Mouse (Mus musculus) heart, embryonic 12.5 days (tissue): ENCODE measurements around the gene Tcf7l2. TPM values are rescaled to one million over a fixed set of nuclear protein-coding genes. Genes with fewer than 3 reads are reported as not detected.

Source experiments
- ATAC-seq: fragments of 200-750 bp; cut with Nextera tagmentation; 2 replicates; pipeline ENCODE4 v1.8.0; 2017; ENCODE audit warnings: moderate TSS enrichment, moderate library complexity; ENCODE audit not compliant: insufficient number of reproducible peaks, low FRiP score
- H3K27ac ChIP-seq: fragments of 300-500 bp; sonication (generic); 2 replicates; pipeline ENCODE4 v1.5.1; 2016; ENCODE audit warnings: mild to moderate bottlenecking, moderate library complexity; ENCODE audit not compliant: poor library complexity, severe bottlenecking
- H3K27me3 ChIP-seq: fragments of 300-500 bp; sonication (generic); replicated peaks from 2 replicates; pipeline ENCODE4 v1.6.1; 2016; ENCODE audit warnings: mild to moderate bottlenecking, moderate library complexity
- H3K36me3 ChIP-seq: fragments of 300-500 bp; sonication (generic); 2 replicates; pipeline ENCODE4 v1.6.1; 2016; ENCODE audit warnings: mild to moderate bottlenecking, moderate library complexity
- H3K4me1 ChIP-seq: fragments of 300-500 bp; sonication (generic); replicated peaks from 2 replicates; pipeline ENCODE4 v1.6.1; 2016; ENCODE audit warnings: mild to moderate bottlenecking
- H3K4me2 ChIP-seq: fragments of 300-500 bp; sonication (generic); 2 replicates; pipeline ENCODE4 v1.6.1; 2016; ENCODE audit warnings: mild to moderate bottlenecking, moderate library complexity
- H3K4me3 ChIP-seq: fragments of 300-500 bp; sonication (generic); 2 replicates; pipeline ENCODE4 v1.5.1; 2016; ENCODE audit warnings: mild to moderate bottlenecking
- H3K9ac ChIP-seq: fragments of 300-500 bp; sonication (generic); 2 replicates; pipeline ENCODE4 v1.6.1; 2016; ENCODE audit warnings: mild to moderate bottlenecking, moderate library complexity
- H3K9me3 ChIP-seq: fragments of 300-500 bp; sonication (generic); replicated peaks from 2 replicates; pipeline ENCODE4 v1.6.1; 2016; ENCODE audit warnings: mild to moderate bottlenecking, moderate library complexity
- WGBS: fragments of 180-500 bp; shearing (Covaris S2); methylation state at CpG from one replicate; pipeline ENCODE4 v1.1.7; 2016; 5-methylcytosine and 5-hydroxymethylcytosine counted together
- polyA plus RNA-seq: library from polyadenylated mRNA; unstranded; fragments of >200 nt; fragmentation: Nextera tagmentation; extraction: Ambion mirVana; gene quantifications from 2 replicates; pipeline ENCODE4 v1.2.1, GENCODE M21; 2016

Tcf7l2 gene
- polyA plus RNA-seq, 1 experiment from 2014 or later, result 59.7 TPM

GRCm38 (mm10) chr19:55862559-55862958 lies 120.9 kb downstream of the Tcf7l2 start:
- no peaks in the 10 kb centered on the region for H3K9me3 ChIP-seq
- H3K27me3 ChIP-seq, result no peaks in the 10 kb centered on the region
- peaks cover 17% of the 10 kb centered on the region for H3K36me3 ChIP-seq
- peaks cover 58% of the 10 kb centered on the region for H3K4me1 ChIP-seq
- ATAC-seq, result no peak
- WGBS, result 71% methylated on average over 3 of the region's 3 CpGs
- H3K9ac ChIP-seq, result no peak overlapping the region
- H3K27ac ChIP-seq, result no peak overlapping the region
- H3K4me3 ChIP-seq, result no peak overlapping the region
- H3K4me2 ChIP-seq, result no peak overlapping the region

GRCm38 (mm10) chr19:55865049-55865448 lies 123.4 kb downstream of the Tcf7l2 start:
- Histone ChIP-seq H3K4me3 (no peak overlapping the region), H3K4me2 (no peak overlapping the region), H3K4me1 (peaks cover 64% of the 10 kb centered on the region), H3K27ac (0 out of 2 replicates have a peak overlapping the region, but pooled peaks have one; percentile 31), H3K9ac (no peak overlapping the region), H3K36me3 (peaks cover 17% of the 10 kb centered on the region), H3K27me3 (no peaks in the 10 kb centered on the region), H3K9me3 (no peaks in the 10 kb centered on the region)
- 86% methylated on average over 2 of the region's 2 CpGs for WGBS
- ATAC-seq, result no peak

DNA sequence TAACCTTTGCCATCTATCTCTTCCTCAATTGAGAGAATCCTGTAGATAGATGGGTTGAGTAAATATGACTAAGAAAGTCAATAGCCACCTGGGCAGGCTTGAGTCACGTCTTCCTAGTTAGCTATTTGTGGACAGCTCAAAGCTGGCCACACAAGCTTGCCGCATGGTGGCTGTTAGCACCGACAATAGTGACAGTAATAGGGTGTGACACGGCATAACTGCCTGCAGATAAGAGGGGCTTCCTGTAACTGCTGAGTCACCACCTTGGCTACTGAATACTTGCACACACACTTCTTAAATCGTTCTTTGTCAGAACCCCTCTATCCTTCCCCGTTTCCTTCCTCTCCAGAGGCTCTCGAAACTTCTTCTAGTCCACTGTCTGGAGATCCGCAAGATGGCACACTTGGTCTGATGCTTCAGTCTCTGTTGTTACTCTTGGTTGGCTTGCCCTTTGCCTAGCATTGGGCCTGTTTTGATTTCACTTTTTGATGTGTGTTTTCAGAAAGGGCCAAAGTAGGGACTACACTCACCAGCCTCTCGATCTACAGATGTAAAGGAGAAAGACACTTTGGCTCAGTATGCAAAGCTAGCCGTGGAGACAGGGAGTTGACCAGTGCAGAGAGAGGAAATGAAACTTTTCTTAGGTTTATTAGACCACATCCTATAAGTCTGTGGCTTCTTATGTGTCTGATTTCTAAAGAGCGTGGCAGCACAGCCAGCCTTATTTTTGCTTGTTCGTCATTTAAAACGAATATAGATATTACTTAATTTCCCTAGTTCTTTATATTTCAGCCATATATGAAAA lies 124.4 kb downstream of the Tcf7l2 start:
- H3K9ac ChIP-seq, result no peak overlapping the region
- H3K4me2 ChIP-seq, result no peak overlapping the region
- 54% methylated on average over 13 of the region's 13 CpGs for WGBS
- peaks cover 17% of the 10 kb centered on the region for H3K36me3 ChIP-seq
- peaks cover 64% of the 10 kb centered on the region for H3K4me1 ChIP-seq
- no peaks in the 10 kb centered on the region for H3K9me3 ChIP-seq
- no peak overlapping the region for H3K4me3 ChIP-seq
- H3K27me3 ChIP-seq, result no peaks in the 10 kb centered on the region
- H3K27ac ChIP-seq, result peak overlapping the region; percentile 31
- peak; percentile 91 for ATAC-seq

DNA sequence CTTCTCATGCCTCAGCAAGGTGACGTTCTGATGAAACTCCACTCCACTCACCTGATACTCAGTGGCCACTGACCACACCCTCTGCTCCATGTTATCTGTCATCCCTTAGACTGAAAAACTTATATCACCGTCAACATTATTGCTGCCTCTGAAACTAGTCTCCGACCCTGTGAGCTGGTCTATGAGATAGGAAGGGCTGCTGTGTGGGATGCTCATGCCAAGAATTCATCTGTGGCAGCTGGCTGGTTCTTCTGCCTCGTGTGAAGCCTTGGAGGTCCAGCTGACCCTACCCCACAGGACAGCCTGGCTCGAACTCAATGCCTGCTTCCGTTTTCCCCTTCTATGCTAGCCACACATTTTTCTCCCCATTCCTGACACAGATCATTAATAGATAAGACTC lies 125.6 kb downstream of the Tcf7l2 start:
- H3K27ac ChIP-seq, result 0 out of 2 replicates have a peak overlapping the region, but pooled peaks have one; percentile 44
- no peak for ATAC-seq

DNA sequence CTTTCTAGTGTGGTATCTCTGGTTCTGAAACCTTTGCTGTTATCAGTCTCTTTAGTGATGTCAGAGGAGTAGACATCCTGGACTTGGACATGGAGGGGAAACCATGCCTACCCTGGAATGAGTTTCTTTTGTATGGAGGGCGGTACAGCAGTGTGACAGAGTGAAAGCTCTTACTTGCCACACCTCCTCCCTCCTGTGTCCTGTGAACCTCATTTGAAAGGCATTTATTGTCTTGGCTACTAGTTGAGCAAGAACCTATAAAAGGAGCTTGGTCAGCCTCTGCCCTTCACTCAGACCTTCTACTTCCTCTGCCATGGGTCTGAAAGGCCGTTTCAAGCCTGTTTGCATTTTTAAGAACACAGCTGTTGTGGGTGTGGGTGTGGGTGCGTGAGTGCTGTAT lies 126.3 kb downstream of the Tcf7l2 start:
- Histone ChIP-seq H3K27me3 (no peaks in the 10 kb centered on the region), H3K9ac (no peak overlapping the region), H3K4me3 (no peak overlapping the region), H3K4me2 (no peak overlapping the region), H3K36me3 (peaks cover 17% of the 10 kb centered on the region), H3K9me3 (no peaks in the 10 kb centered on the region), H3K4me1 (peaks cover 54% of the 10 kb centered on the region), H3K27ac (0 out of 2 replicates have a peak overlapping the region, but pooled peaks have one; percentile 44)
- 52% methylated on average over 3 of the region's 3 CpGs for WGBS
- no peak for ATAC-seq

More for the DNA sequence above, 125.6 kb downstream of the Tcf7l2 start:
- no peak overlapping the region for H3K4me3 ChIP-seq
- no peak overlapping the region for H3K4me2 ChIP-seq
- H3K27me3 ChIP-seq, result no peaks in the 10 kb centered on the region
- H3K9me3 ChIP-seq, result no peaks in the 10 kb centered on the region
- peaks cover 17% of the 10 kb centered on the region for H3K36me3 ChIP-seq
- WGBS, result 62% methylated on average over 6 of the region's 6 CpGs
- peaks cover 60% of the 10 kb centered on the region for H3K4me1 ChIP-seq
- no peak overlapping the region for H3K9ac ChIP-seq

DNA sequence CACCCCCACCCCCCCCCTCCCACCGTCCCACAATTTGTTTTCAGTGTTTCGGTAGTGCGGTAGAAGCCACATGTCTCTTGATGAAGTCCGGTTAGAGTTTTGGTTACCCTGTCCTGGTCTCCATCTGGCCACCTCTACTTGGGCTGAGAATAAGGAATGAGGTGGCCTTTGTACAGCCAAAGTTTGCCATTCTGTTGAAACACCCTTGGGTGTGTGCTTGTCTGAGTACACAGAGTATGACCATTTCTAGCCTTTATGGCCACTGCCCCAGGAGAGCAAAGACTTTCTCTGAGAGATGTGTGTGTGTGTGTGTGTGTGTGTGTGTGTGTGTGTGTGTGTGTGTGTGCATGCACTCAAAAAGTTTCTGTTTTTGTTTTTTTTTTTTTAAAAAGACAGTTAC lies 127.0 kb downstream of the Tcf7l2 start:
- H3K9me3 ChIP-seq, result no peaks in the 10 kb centered on the region
- H3K4me1 ChIP-seq, result peaks cover 54% of the 10 kb centered on the region
- H3K27ac ChIP-seq, result no peak overlapping the region
- ATAC-seq, result no peak
- H3K9ac ChIP-seq, result no peak overlapping the region
- no peak overlapping the region for H3K4me2 ChIP-seq
- no peak overlapping the region for H3K4me3 ChIP-seq
- 97% methylated on average over 4 of the region's 4 CpGs for WGBS
- H3K27me3 ChIP-seq, result no peaks in the 10 kb centered on the region
- peaks cover 13% of the 10 kb centered on the region for H3K36me3 ChIP-seq

DNA sequence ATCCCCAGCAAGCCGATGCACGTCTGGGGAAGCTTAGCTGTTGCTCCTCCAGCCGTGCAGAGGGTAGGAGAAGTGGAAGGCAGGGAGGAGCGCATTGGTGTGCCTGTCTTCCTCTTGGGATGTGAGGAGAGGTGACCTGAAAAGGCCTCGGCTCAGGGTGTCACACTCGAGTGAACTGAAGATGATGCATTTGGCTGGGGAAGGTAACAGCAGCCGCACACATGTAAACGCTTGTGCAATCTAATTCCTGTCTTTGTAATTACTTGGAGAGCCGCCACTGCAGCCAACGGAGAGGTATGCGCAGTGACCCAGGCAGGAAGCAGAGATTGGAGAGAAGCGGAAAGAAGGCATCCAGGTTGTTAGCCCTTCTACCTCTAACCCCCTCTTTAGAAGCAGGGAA lies 129.2 kb downstream of the Tcf7l2 start:
- no peaks in the 10 kb centered on the region for H3K9me3 ChIP-seq
- ATAC-seq, result no peak
- peaks cover 45% of the 10 kb centered on the region for H3K4me1 ChIP-seq
- WGBS, result 81% methylated on average over 12 of the region's 12 CpGs
- no peak overlapping the region for H3K27ac ChIP-seq
- no peak overlapping the region for H3K4me3 ChIP-seq
- no peaks in the 10 kb centered on the region for H3K36me3 ChIP-seq
- H3K9ac ChIP-seq, result no peak overlapping the region
- no peaks in the 10 kb centered on the region for H3K27me3 ChIP-seq
- H3K4me2 ChIP-seq, result no peak overlapping the region

DNA sequence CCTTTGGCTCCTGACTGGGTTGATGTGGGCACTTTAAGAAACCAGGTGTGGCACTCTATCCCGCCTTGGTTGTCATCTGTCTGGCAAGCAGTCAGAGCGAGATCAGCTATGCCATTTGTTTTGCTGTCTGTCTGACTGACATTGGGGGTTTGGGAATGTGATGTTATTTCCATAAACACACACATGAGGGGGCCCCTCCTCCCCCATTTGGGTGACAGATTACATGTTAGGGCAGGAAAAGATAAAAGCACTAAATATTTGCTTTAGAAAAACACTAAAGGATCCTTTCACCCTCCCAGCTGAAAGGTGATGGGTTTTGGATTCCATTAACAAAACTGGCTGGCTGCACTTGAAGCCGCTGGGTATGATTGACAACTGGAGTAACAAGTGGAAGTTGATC lies 129.9 kb downstream of the Tcf7l2 start:
- 76% methylated on average over 3 of the region's 3 CpGs for WGBS
- no peaks in the 10 kb centered on the region for H3K9me3 ChIP-seq
- H3K4me1 ChIP-seq, result peaks cover 48% of the 10 kb centered on the region

GRCm38 (mm10) chr19:55873221-55873620 lies 131.6 kb downstream of the Tcf7l2 start:
- Histone ChIP-seq H3K27me3 (no peaks in the 10 kb centered on the region), H3K4me1 (peaks cover 36% of the 10 kb centered on the region), H3K36me3 (no peaks in the 10 kb centered on the region), H3K27ac (no peak overlapping the region), H3K4me2 (no peak overlapping the region), H3K4me3 (no peak overlapping the region), H3K9me3 (no peaks in the 10 kb centered on the region), H3K9ac (no peak overlapping the region)
- no peak for ATAC-seq
- 89% methylated on average over 3 of the region's 3 CpGs for WGBS

More for the DNA sequence above, 129.9 kb downstream of the Tcf7l2 start:
- no peaks in the 10 kb centered on the region for H3K36me3 ChIP-seq
- no peak overlapping the region for H3K9ac ChIP-seq
- no peak overlapping the region for H3K4me3 ChIP-seq
- H3K27me3 ChIP-seq, result no peaks in the 10 kb centered on the region
- H3K27ac ChIP-seq, result no peak overlapping the region
- H3K4me2 ChIP-seq, result no peak overlapping the region
- ATAC-seq, result no peak

GRCm38 (mm10) chr19:55876501-55876900 lies 134.9 kb downstream of the Tcf7l2 start:
- Histone ChIP-seq H3K9me3 (no peaks in the 10 kb centered on the region), H3K4me3 (no peak overlapping the region), H3K27ac (no peak overlapping the region; the same call in 1 of the 2 replicates), H3K27me3 (no peaks in the 10 kb centered on the region), H3K4me1 (peaks cover 21% of the 10 kb centered on the region), H3K36me3 (no peaks in the 10 kb centered on the region), H3K4me2 (no peak overlapping the region), H3K9ac (no peak overlapping the region)
- WGBS, result 66% methylated on average over 3 of the region's 3 CpGs
- no peak for ATAC-seq

GRCm38 (mm10) chr19:55877404-55877915 lies 135.8 kb downstream of the Tcf7l2 start:
- 71% methylated on average over 7 of the region's 7 CpGs for WGBS
- no peak for ATAC-seq
- H3K4me1 ChIP-seq, result peaks cover 20% of the 10 kb centered on the region
- no peak overlapping the region for H3K27ac ChIP-seq
- H3K27me3 ChIP-seq, result no peaks in the 10 kb centered on the region
- H3K4me3 ChIP-seq, result no peak overlapping the region
- H3K9me3 ChIP-seq, result no peaks in the 10 kb centered on the region
- H3K9ac ChIP-seq, result no peak overlapping the region
- no peaks in the 10 kb centered on the region for H3K36me3 ChIP-seq
- H3K4me2 ChIP-seq, result no peak overlapping the region
